ENCODE assay signal across 23 mouse cellular contexts in genomic region chr9:120699781-120700180, GRCm38 (mm10).
DNase-seq lines count a peak whose midpoint lies in the region; ATAC-seq and TF ChIP-seq lines count a peak whose summit lies in the region.
"Had no signal": no experiment of that assay in that cellular context is flagged by ENCODE, and none has a peak within 500 bp of the region (broad histone marks: within the 10 kb centered on the region; RNA-seq: fewer than 3 reads in every experiment).

No protein-coding gene starts in this region.

- H3K4me1 ChIP-seq in forebrain, embryonic 11.5 days (replicated peaks; ENCODE audit: control insufficient read depth, insufficient read depth, low read length), result 0 out of 2 replicates have a peak, but pooled peaks cover 4% of the 10 kb centered on the region
- H3K4me1 ChIP-seq in forebrain, postnatal 0 days (ENCODE audit: insufficient read depth), result no peaks in the 10 kb centered on the region
- peaks cover 20% of the 10 kb centered on the region for H3K4me1 ChIP-seq in lung, embryonic 15.5 days
- H3K4me1 ChIP-seq: heart, embryonic 10.5 days had no signal

- DNase-seq in forebrain, embryonic 11.5 days (ENCODE audit: low spot score), result peak; percentile 27
- DNase-seq in forebrain, postnatal 0 days, result no peak
- DNase-seq in lung, postnatal 14 days, result peak; percentile 60
- no peak for DNase-seq in gastrocnemius, postnatal 25 days
- no peak for DNase-seq in layer of hippocampus, postnatal 10 days (ENCODE audit: low spot score in 2 of 2)
- DNase-seq in cerebellum, adult 9-10 months, result no peak
- DNase-seq: adrenal gland, adult 8-10 months; adrenal gland, postnatal 36 days; B cell, adult 2 months; cerebellum, adult 11 months; cerebellum, adult 8-10 months; cerebellum, postnatal 36 days; heart, adult 18-20 months; heart, postnatal 10 days; heart, postnatal 4 days had no signal

- H3K27me3 ChIP-seq in forebrain, embryonic 11.5 days (ENCODE audit: control insufficient read depth, insufficient read depth, low read length), result no peaks in the 10 kb centered on the region
- no peaks in the 10 kb centered on the region for H3K27me3 ChIP-seq in forebrain, postnatal 0 days (ENCODE audit: insufficient read depth, low read length)
- no peaks in the 10 kb centered on the region for H3K27me3 ChIP-seq in lung, embryonic 15.5 days
- H3K27me3 ChIP-seq: hindbrain, embryonic 12.5 days had no signal

- no peak for ATAC-seq in forebrain, embryonic 11.5 days (replicated peaks; ENCODE audit: low FRiP score)
- no peak for ATAC-seq in forebrain, postnatal 0 days
- ATAC-seq in lung, embryonic 15.5 days (ENCODE audit: borderline replicate concordance, extremely low read depth, low FRiP score, low TSS enrichment), result peak; percentile 61; the same call in 1 of the 2 replicates
- ATAC-seq: CD4-positive, CD25-positive, alpha-beta regulatory T cell, adult 4 months; forebrain, embryonic 14.5 days; hindbrain, embryonic 16.5 days had no signal

- H3K4me3 ChIP-seq in forebrain, embryonic 11.5 days (ENCODE audit: low read depth, low read length), result no peak overlapping the region
- H3K4me3 ChIP-seq in forebrain, postnatal 0 days (ENCODE audit: low read depth, low read length), result no peak overlapping the region
- no peak overlapping the region for H3K4me3 ChIP-seq in lung, embryonic 15.5 days
- H3K4me3 ChIP-seq: embryonic facial prominence, embryonic 10.5 days; heart, embryonic 10.5 days; hindbrain, embryonic 12.5 days had no signal

- H3K27ac ChIP-seq in forebrain, embryonic 11.5 days (ENCODE audit: low read depth, low read length), result no peak overlapping the region
- no peak overlapping the region for H3K27ac ChIP-seq in forebrain, postnatal 0 days (ENCODE audit: low read depth, low read length)
- peak overlapping the region; percentile 31; the same call in 1 of the 2 replicates for H3K27ac ChIP-seq in lung, embryonic 15.5 days
- H3K27ac ChIP-seq: embryonic facial prominence, embryonic 10.5 days; heart, embryonic 10.5 days; hindbrain, embryonic 12.5 days had no signal

- WGBS in forebrain, embryonic 11.5 days, result 92% methylated on average over 5 of the region's 5 CpGs
- 87% methylated on average over 5 of the region's 5 CpGs for WGBS in forebrain, postnatal 0 days
- WGBS in lung, embryonic 15.5 days, result 49% methylated on average over 5 of the region's 5 CpGs

- H3K4me2 ChIP-seq in forebrain, embryonic 11.5 days (ENCODE audit: low read depth, low read length, severe bottlenecking), result no peak overlapping the region
- H3K4me2 ChIP-seq in forebrain, postnatal 0 days (ENCODE audit: low read depth), result no peak overlapping the region
- no peak overlapping the region for H3K4me2 ChIP-seq in lung, embryonic 15.5 days
- H3K4me2 ChIP-seq: hindbrain, embryonic 12.5 days had no signal

- H3K36me3 ChIP-seq in forebrain, embryonic 11.5 days (ENCODE audit: control insufficient read depth, insufficient read depth, low read length), result no peaks in the 10 kb centered on the region
- no peaks in the 10 kb centered on the region for H3K36me3 ChIP-seq in forebrain, postnatal 0 days (ENCODE audit: insufficient read depth)
- no peaks in the 10 kb centered on the region for H3K36me3 ChIP-seq in lung, embryonic 15.5 days
- H3K36me3 ChIP-seq: embryonic facial prominence, embryonic 10.5 days; G1E; heart, embryonic 10.5 days; hindbrain, embryonic 12.5 days had no signal

- no peaks in the 10 kb centered on the region for H3K9me3 ChIP-seq in forebrain, embryonic 11.5 days (ENCODE audit: control insufficient read depth, low read length)
- H3K9me3 ChIP-seq in forebrain, postnatal 0 days (ENCODE audit: low read length), result no peaks in the 10 kb centered on the region
- no peaks in the 10 kb centered on the region for H3K9me3 ChIP-seq in lung, embryonic 15.5 days
- H3K9me3 ChIP-seq: embryonic facial prominence, embryonic 10.5 days; G1E; heart, embryonic 10.5 days; hindbrain, embryonic 12.5 days had no signal

- TF ChIP-seq CTCF in forebrain, postnatal 0 days (IDR thresholded peaks at IDR 0.05; ENCODE audit: low read depth), result no peak

- no peak overlapping the region for H3K9ac ChIP-seq in forebrain, embryonic 11.5 days (ENCODE audit: low read length)
- no peak overlapping the region for H3K9ac ChIP-seq in forebrain, postnatal 0 days
- H3K9ac ChIP-seq in lung, embryonic 15.5 days, result no peak overlapping the region
- H3K9ac ChIP-seq: hindbrain, embryonic 12.5 days had no signal

Comparison
In these comparisons a context has a peak if more than half of its experiments do, and no peak if none do; other contexts are left out.
1. DNase-seq: peak in forebrain, embryonic 11.5 days (single experiment) and lung, postnatal 14 days (single experiment); none in forebrain, postnatal 0 days (single experiment), gastrocnemius, postnatal 25 days (single experiment), layer of hippocampus, postnatal 10 days (0 of 2) and cerebellum, adult 9-10 months (single experiment).